Mouse (Mus musculus) limb, embryonic 13.5 days (tissue): ENCODE measurements around the gene Prickle2. TPM values are rescaled to one million over a fixed set of nuclear protein-coding genes. Genes with fewer than 3 reads are reported as not detected.

Source experiments
- ATAC-seq: fragments of 200-750 bp; cut with Nextera tagmentation; 2 replicates; pipeline ENCODE4 v1.8.0; 2017; ENCODE audit warnings: low read depth, moderate number of reproducible peaks, moderate TSS enrichment; ENCODE audit not compliant: low FRiP score
- H3K27ac ChIP-seq: fragments of 300-500 bp; sonication (generic); 2 replicates; pipeline ENCODE4 v1.5.1; 2015; ENCODE audit warnings: inconsistent platforms, mild to moderate bottlenecking, moderate library complexity
- H3K27me3 ChIP-seq: fragments of 300-500 bp; sonication (generic); 2 replicates; pipeline ENCODE4 v1.6.1; 2015; ENCODE audit warnings: mild to moderate bottlenecking, inconsistent platforms
- H3K36me3 ChIP-seq: fragments of 300-500 bp; sonication (generic); 2 replicates; pipeline ENCODE4 v1.6.1; 2015; ENCODE audit warnings: inconsistent platforms, mild to moderate bottlenecking, moderate library complexity
- H3K4me1 ChIP-seq: fragments of 300-500 bp; sonication (generic); 2 replicates; pipeline ENCODE4 v1.6.1; 2015; ENCODE audit warnings: inconsistent platforms
- H3K4me2 ChIP-seq: fragments of 300-500 bp; sonication (generic); replicated peaks from 2 replicates; pipeline ENCODE4 v1.6.1; 2015; ENCODE audit warnings: inconsistent platforms, mild to moderate bottlenecking, moderate library complexity
- H3K4me3 ChIP-seq: fragments of 300-500 bp; sonication (generic); 2 replicates; pipeline ENCODE4 v1.5.1; 2015; ENCODE audit warnings: moderate library complexity, mild to moderate bottlenecking, inconsistent platforms
- H3K9ac ChIP-seq: fragments of 300-500 bp; sonication (generic); 2 replicates; pipeline ENCODE4 v1.6.1; 2015; ENCODE audit warnings: mild to moderate bottlenecking, inconsistent platforms
- H3K9me3 ChIP-seq: fragments of 300-500 bp; sonication (generic); 2 replicates; pipeline ENCODE4 v1.6.1; 2016; ENCODE audit warnings: inconsistent platforms
- WGBS: fragments of 180-500 bp; shearing (Covaris S2); methylation state at CpG from one replicate; pipeline ENCODE4 v1.1.7; 2015; 5-methylcytosine and 5-hydroxymethylcytosine counted together
- polyA plus RNA-seq: library from polyadenylated mRNA; unstranded; fragments of >200 nt; fragmentation: Nextera tagmentation; extraction: Ambion mirVana; gene quantifications from 2 replicates; pipeline ENCODE4 v1.2.1, GENCODE M21; 2015

Prickle2 gene
- polyA plus RNA-seq, 1 experiment from 2014 or later, result 6.1 TPM

- no peak overlapping the region for H3K4me3 ChIP-seq
- H3K27ac ChIP-seq, result no peak overlapping the region
- H3K36me3 ChIP-seq, result no peaks in the 10 kb centered on the region
- 86% methylated on average over 3 of the region's 3 CpGs for WGBS
- H3K27me3 ChIP-seq, result no peaks in the 10 kb centered on the region
- no peak for ATAC-seq
- H3K9me3 ChIP-seq, result no peaks in the 10 kb centered on the region
- H3K4me2 ChIP-seq, result no peak overlapping the region
- peaks cover 39% of the 10 kb centered on the region for H3K4me1 ChIP-seq
- no peak overlapping the region for H3K9ac ChIP-seq
Measured at GRCm38 (mm10) chr6:92663885-92664284, 42.1 kb downstream of the Prickle2 start.

GRCm38 (mm10) chr6:92663433-92663832 is 42.5 kb downstream of the Prickle2 start:
- Histone ChIP-seq H3K4me2 (no peak overlapping the region), H3K36me3 (no peaks in the 10 kb centered on the region), H3K27me3 (no peaks in the 10 kb centered on the region), H3K4me1 (peaks cover 38% of the 10 kb centered on the region), H3K4me3 (no peak overlapping the region), H3K27ac (no peak overlapping the region), H3K9me3 (no peaks in the 10 kb centered on the region), H3K9ac (no peak overlapping the region)
- peak; percentile 40 for ATAC-seq
- 37% methylated on average over 4 of the region's 4 CpGs for WGBS

GRCm38 (mm10) chr6:92649063-92649462 is 56.9 kb downstream of the Prickle2 start:
- Histone ChIP-seq H3K27me3 (no peaks in the 10 kb centered on the region), H3K27ac (no peak overlapping the region), H3K9ac (no peak overlapping the region), H3K4me3 (no peak overlapping the region), H3K9me3 (no peaks in the 10 kb centered on the region), H3K36me3 (no peaks in the 10 kb centered on the region), H3K4me1 (peaks cover 10% of the 10 kb centered on the region), H3K4me2 (no peak overlapping the region)
- WGBS, result 71% methylated on average over 1 of the region's 1 CpGs
- ATAC-seq, result no peak

- H3K4me1 ChIP-seq, result peaks cover 10% of the 10 kb centered on the region
- no peak overlapping the region for H3K9ac ChIP-seq
- H3K9me3 ChIP-seq, result no peaks in the 10 kb centered on the region
- WGBS, result 54% methylated on average over 2 of the region's 2 CpGs
- no peak overlapping the region for H3K4me3 ChIP-seq
- H3K36me3 ChIP-seq, result no peaks in the 10 kb centered on the region
- no peak for ATAC-seq
- H3K27me3 ChIP-seq, result no peaks in the 10 kb centered on the region
- H3K27ac ChIP-seq, result no peak overlapping the region
- H3K4me2 ChIP-seq, result no peak overlapping the region
Measured at GRCm38 (mm10) chr6:92648571-92648970, 57.4 kb downstream of the Prickle2 start.

- WGBS, result 78% methylated on average over 1 of the region's 1 CpGs
- ATAC-seq, result no peak
Measured at GRCm38 (mm10) chr6:92642929-92643328, 63.0 kb downstream of the Prickle2 start.

GRCm38 (mm10) chr6:92641956-92642355 is 64.0 kb downstream of the Prickle2 start:
- ATAC-seq, result no peak
- H3K4me1 ChIP-seq, result no peaks in the 10 kb centered on the region
- WGBS, result 68% methylated on average over 7 of the region's 7 CpGs

More at GRCm38 (mm10) chr6:92642929-92643328, 63.0 kb downstream of the Prickle2 start:
- Histone ChIP-seq H3K27ac (no peak overlapping the region), H3K27me3 (no peaks in the 10 kb centered on the region), H3K4me2 (no peak overlapping the region), H3K9ac (no peak overlapping the region), H3K9me3 (no peaks in the 10 kb centered on the region), H3K4me1 (0 out of 2 replicates have a peak, but pooled peaks cover 3% of the 10 kb centered on the region), H3K4me3 (no peak overlapping the region), H3K36me3 (no peaks in the 10 kb centered on the region)

GRCm38 (mm10) chr6:92640896-92641295 is 65.1 kb downstream of the Prickle2 start:
- H3K4me2 ChIP-seq, result no peak overlapping the region
- no peaks in the 10 kb centered on the region for H3K36me3 ChIP-seq
- no peaks in the 10 kb centered on the region for H3K4me1 ChIP-seq
- WGBS, result 82% methylated on average over 2 of the region's 2 CpGs
- no peak overlapping the region for H3K9ac ChIP-seq
- H3K27me3 ChIP-seq, result no peaks in the 10 kb centered on the region
- ATAC-seq, result no peak
- H3K27ac ChIP-seq, result no peak overlapping the region
- H3K9me3 ChIP-seq, result no peaks in the 10 kb centered on the region
- no peak overlapping the region for H3K4me3 ChIP-seq

More at GRCm38 (mm10) chr6:92641956-92642355, 64.0 kb downstream of the Prickle2 start:
- Histone ChIP-seq H3K4me3 (no peak overlapping the region), H3K9ac (no peak overlapping the region), H3K4me2 (no peak overlapping the region), H3K9me3 (no peaks in the 10 kb centered on the region), H3K36me3 (no peaks in the 10 kb centered on the region), H3K27ac (no peak overlapping the region), H3K27me3 (no peaks in the 10 kb centered on the region)

- Histone ChIP-seq H3K9ac (no peak overlapping the region), H3K4me1 (peaks cover 17% of the 10 kb centered on the region), H3K36me3 (no peaks in the 10 kb centered on the region), H3K27me3 (no peaks in the 10 kb centered on the region), H3K4me3 (no peak overlapping the region), H3K4me2 (no peak overlapping the region), H3K9me3 (no peaks in the 10 kb centered on the region), H3K27ac (no peak overlapping the region)
- 86% methylated on average over 1 of the region's 1 CpGs for WGBS
- no peak for ATAC-seq
Measured at GRCm38 (mm10) chr6:92636431-92636830, 69.5 kb downstream of the Prickle2 start.

GRCm38 (mm10) chr6:92634876-92635468 is 71.0 kb downstream of the Prickle2 start:
- H3K4me2 ChIP-seq, result no peak overlapping the region
- H3K4me1 ChIP-seq, result peaks cover 17% of the 10 kb centered on the region
- 40% methylated on average over 6 of the region's 6 CpGs for WGBS
- H3K27ac ChIP-seq, result peak overlapping the region; percentile 52
- no peaks in the 10 kb centered on the region for H3K36me3 ChIP-seq
- H3K9ac ChIP-seq, result no peak overlapping the region
- peak; percentile 83 for ATAC-seq
- H3K27me3 ChIP-seq, result no peaks in the 10 kb centered on the region
- no peaks in the 10 kb centered on the region for H3K9me3 ChIP-seq
- H3K4me3 ChIP-seq, result no peak overlapping the region

- Histone ChIP-seq H3K4me1 (peaks cover 17% of the 10 kb centered on the region), H3K9ac (no peak overlapping the region), H3K9me3 (no peaks in the 10 kb centered on the region), H3K27me3 (no peaks in the 10 kb centered on the region), H3K27ac (no peak overlapping the region), H3K36me3 (no peaks in the 10 kb centered on the region), H3K4me3 (no peak overlapping the region), H3K4me2 (no peak overlapping the region)
- 89% methylated on average over 2 of the region's 2 CpGs for WGBS
- ATAC-seq, result no peak
Measured at GRCm38 (mm10) chr6:92630991-92631390, 75.0 kb downstream of the Prickle2 start.

GRCm38 (mm10) chr6:92627711-92628110 is 78.2 kb downstream of the Prickle2 start:
- Histone ChIP-seq H3K4me2 (no peak overlapping the region), H3K4me3 (no peak overlapping the region), H3K27ac (no peak overlapping the region), H3K36me3 (no peaks in the 10 kb centered on the region), H3K9me3 (no peaks in the 10 kb centered on the region), H3K4me1 (peaks cover 11% of the 10 kb centered on the region; the same call in 1 of the 2 replicates), H3K27me3 (no peaks in the 10 kb centered on the region), H3K9ac (no peak overlapping the region)
- WGBS, result 89% methylated on average over 3 of the region's 3 CpGs
- no peak for ATAC-seq

GRCm38 (mm10) chr6:92627048-92627617 is 78.8 kb downstream of the Prickle2 start:
- no peak overlapping the region for H3K9ac ChIP-seq
- no peak overlapping the region for H3K4me3 ChIP-seq
- no peaks in the 10 kb centered on the region for H3K36me3 ChIP-seq
- no peak overlapping the region for H3K4me2 ChIP-seq
- H3K27ac ChIP-seq, result no peak overlapping the region
- H3K27me3 ChIP-seq, result no peaks in the 10 kb centered on the region
- no peaks in the 10 kb centered on the region for H3K9me3 ChIP-seq
- ATAC-seq, result no peak
- H3K4me1 ChIP-seq, result peaks cover 16% of the 10 kb centered on the region; the same call in 1 of the 2 replicates
- WGBS, result 79% methylated on average over 8 of the region's 8 CpGs

- 0 out of 2 replicates have a peak overlapping the region, but pooled peaks have one; percentile 22 for H3K27ac ChIP-seq
- H3K36me3 ChIP-seq, result no peaks in the 10 kb centered on the region
- peaks cover 16% of the 10 kb centered on the region; the same call in 1 of the 2 replicates for H3K4me1 ChIP-seq
- no peak for ATAC-seq
- H3K4me2 ChIP-seq, result no peak overlapping the region
- H3K9me3 ChIP-seq, result no peaks in the 10 kb centered on the region
- no peaks in the 10 kb centered on the region for H3K27me3 ChIP-seq
- no peak overlapping the region for H3K9ac ChIP-seq
- H3K4me3 ChIP-seq, result no peak overlapping the region
- 69% methylated on average over 1 of the region's 1 CpGs for WGBS
Measured at GRCm38 (mm10) chr6:92625923-92626322, 80.0 kb downstream of the Prickle2 start.
